Mouse (Mus musculus) kidney, embryonic 16.5 days (tissue): Measurements from ENCODE around the gene Hip1r. TPM values are rescaled to one million over a fixed set of nuclear protein-coding genes. Genes with fewer than 3 reads are reported as not detected.

Experiments
- ATAC-seq: fragments of 200-750 bp; cut with Nextera tagmentation; 2 replicates; pipeline ENCODE4 v1.8.0; 2017; ENCODE audit warnings: moderate TSS enrichment; ENCODE audit not compliant: low FRiP score, low TSS enrichment
- H3K27ac ChIP-seq: fragments of 300-500 bp; sonication (generic); 2 replicates; pipeline ENCODE4 v1.5.1; 2014; ENCODE audit warnings: low read length
- H3K27me3 ChIP-seq: fragments of 300-500 bp; sonication (generic); 2 replicates; pipeline ENCODE4 v1.6.1; 2014; ENCODE audit warnings: low read length, control low read depth, mixed read lengths; ENCODE audit not compliant: insufficient read depth
- H3K36me3 ChIP-seq: fragments of 300-500 bp; sonication (generic); 2 replicates; pipeline ENCODE4 v1.6.1; 2014; ENCODE audit warnings: low read length, control low read depth, mixed read lengths; ENCODE audit not compliant: insufficient read depth
- H3K4me1 ChIP-seq: fragments of 300-500 bp; sonication (generic); 2 replicates; pipeline ENCODE4 v1.6.1; 2014; ENCODE audit warnings: low read length, control low read depth, mixed read lengths; ENCODE audit not compliant: insufficient read depth
- H3K4me2 ChIP-seq: fragments of 300-500 bp; sonication (generic); replicated peaks from 2 replicates; pipeline ENCODE4 v1.6.1; 2014; ENCODE audit warnings: low read depth, low read length
- H3K4me3 ChIP-seq: fragments of 300-500 bp; sonication (generic); 2 replicates; pipeline ENCODE4 v1.5.1; 2014; ENCODE audit warnings: mild to moderate bottlenecking, low read length
- H3K9ac ChIP-seq: fragments of 300-500 bp; sonication (generic); replicated peaks from 2 replicates; pipeline ENCODE4 v1.6.1; 2014; ENCODE audit warnings: low read length
- H3K9me3 ChIP-seq: fragments of 300-500 bp; sonication (generic); 2 replicates; pipeline ENCODE4 v1.6.1; 2016; ENCODE audit warnings: low read length, control low read depth
- WGBS: fragments of 180-500 bp; shearing (Covaris S2); extraction: QIAGEN DNeasy Blood & Tissue Kit; methylation state at CpG from one replicate; pipeline ENCODE4 v1.1.7; 2014; 5-methylcytosine and 5-hydroxymethylcytosine counted together
- polyA plus RNA-seq: library from polyadenylated mRNA; unstranded; fragments of >200 nt; fragmentation: Nextera tagmentation; extraction: Ambion mirVana; gene quantifications from 2 replicates; pipeline ENCODE4 v1.2.1, GENCODE M21; 2015

Hip1r gene
- polyA plus RNA-seq, 1 experiment from 2014 or later: 23.1 TPM

DNA sequence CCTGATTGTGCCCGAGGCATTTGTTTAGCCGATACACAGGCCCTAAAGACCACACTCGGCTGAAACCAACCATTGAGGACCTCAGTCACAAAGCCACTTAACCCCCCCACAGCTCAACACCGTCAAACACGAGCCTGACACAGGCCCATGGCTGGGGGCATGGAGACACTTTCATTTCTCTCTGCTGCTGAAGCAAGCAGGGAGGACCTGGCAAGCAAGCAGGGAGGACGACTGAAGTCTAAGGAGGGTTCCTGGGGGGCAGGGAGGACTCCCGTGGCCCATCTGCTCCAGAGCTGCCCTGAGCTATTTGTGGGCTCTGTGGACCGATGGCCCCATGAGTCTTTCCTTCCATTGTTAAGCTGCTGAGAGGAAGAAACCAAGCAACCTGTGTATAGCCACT is 38.5 kb downstream of the Hip1r start:
- 0 out of 2 replicates have a peak overlapping the region, but pooled peaks have one; percentile 8 for H3K9ac ChIP-seq

DNA sequence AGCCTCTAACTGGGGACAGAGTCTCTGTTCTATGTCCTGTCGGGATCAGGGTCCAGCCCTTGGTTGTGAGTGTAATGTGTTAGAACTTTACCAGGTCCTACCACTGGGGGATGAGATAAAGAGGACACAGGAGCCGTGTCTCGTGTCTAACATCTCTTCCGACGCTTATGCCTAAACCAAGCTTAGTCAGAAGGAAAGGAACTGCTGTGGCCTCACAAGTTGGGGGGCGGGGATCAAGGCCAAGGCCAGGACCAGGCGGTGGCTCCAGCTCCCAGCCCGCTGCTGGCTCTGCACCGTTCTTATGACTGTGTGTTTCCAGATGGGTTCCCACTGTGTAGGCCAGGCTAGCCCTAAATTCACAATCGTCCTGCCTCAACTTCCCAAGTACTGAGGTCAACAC is 39.5 kb downstream of the Hip1r start:
- H3K9me3 ChIP-seq: no peaks in the 10 kb centered on the region
- peak overlapping the region; percentile 82; the same call in 1 of the 2 replicates for H3K27ac ChIP-seq
- WGBS: 79% methylated on average over 10 of the region's 10 CpGs
- H3K27me3 ChIP-seq: no peaks in the 10 kb centered on the region
- no peak overlapping the region for H3K4me2 ChIP-seq
- no peak for ATAC-seq
- peaks cover 80% of the 10 kb centered on the region for H3K4me1 ChIP-seq
- H3K36me3 ChIP-seq: peaks cover 17% of the 10 kb centered on the region
- H3K4me3 ChIP-seq: no peak overlapping the region
- no peak overlapping the region for H3K9ac ChIP-seq

More for the DNA sequence above, 38.5 kb downstream of the Hip1r start:
- 16% methylated on average over 8 of the region's 8 CpGs for WGBS
- Histone ChIP-seq H3K36me3 (peaks cover 22% of the 10 kb centered on the region), H3K9me3 (no peaks in the 10 kb centered on the region), H3K27me3 (no peaks in the 10 kb centered on the region), H3K4me2 (0 out of 2 replicates have a peak overlapping the region, but pooled peaks have one; percentile 34), H3K4me1 (peaks cover 70% of the 10 kb centered on the region), H3K4me3 (no peak overlapping the region), H3K27ac (peak overlapping the region; percentile 82)
- ATAC-seq: no peak

DNA sequence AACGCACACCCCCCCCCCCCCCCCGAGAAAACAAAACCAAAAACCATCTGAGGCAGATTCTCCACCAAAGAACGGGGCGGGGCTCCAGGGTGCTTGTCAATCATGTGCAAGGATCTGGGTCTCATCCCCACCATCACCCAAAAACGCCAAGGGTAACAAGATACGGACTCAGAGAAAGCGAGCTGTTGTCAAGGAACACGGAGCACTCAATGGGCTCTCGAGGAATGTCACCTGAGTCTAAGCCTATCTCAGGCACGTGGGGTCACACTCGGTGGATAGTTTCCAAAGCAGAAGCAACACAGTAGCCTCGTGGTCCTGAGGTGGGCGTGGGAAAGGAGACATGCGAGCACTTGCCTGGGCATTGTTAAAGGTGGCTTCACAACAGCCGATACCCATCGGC is 40.3 kb downstream of the Hip1r start:
- no peak overlapping the region for H3K9ac ChIP-seq
- ATAC-seq: no peak
- no peaks in the 10 kb centered on the region for H3K27me3 ChIP-seq
- H3K4me1 ChIP-seq: peaks cover 89% of the 10 kb centered on the region
- H3K9me3 ChIP-seq: no peaks in the 10 kb centered on the region
- peaks cover 10% of the 10 kb centered on the region for H3K36me3 ChIP-seq
- 73% methylated on average over 16 of the region's 16 CpGs for WGBS
- no peak overlapping the region for H3K4me3 ChIP-seq
- no peak overlapping the region for H3K27ac ChIP-seq
- H3K4me2 ChIP-seq: no peak overlapping the region

DNA sequence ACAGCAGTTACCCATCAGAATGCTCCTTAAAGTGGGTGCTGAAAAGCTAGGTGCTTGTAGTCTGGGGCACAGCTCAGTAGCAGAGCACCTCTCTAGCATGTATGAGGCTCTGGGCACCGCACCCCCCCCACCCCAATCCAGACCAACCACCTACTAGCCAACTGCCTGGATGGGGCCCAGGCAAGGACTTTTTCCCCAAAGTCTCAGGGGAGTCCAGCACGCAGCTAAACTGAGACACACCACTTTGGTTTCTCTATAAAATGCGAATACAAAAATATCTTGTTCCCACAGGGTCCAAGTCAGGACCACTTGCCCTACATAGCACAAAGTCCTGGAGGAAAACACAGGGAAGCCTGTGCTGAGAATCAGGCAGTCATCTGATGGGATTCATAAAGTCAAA is 40.8 kb downstream of the Hip1r start:
- peaks cover 7% of the 10 kb centered on the region for H3K36me3 ChIP-seq
- no peak overlapping the region for H3K4me2 ChIP-seq
- no peak overlapping the region for H3K9ac ChIP-seq
- 76% methylated on average over 3 of the region's 3 CpGs for WGBS
- ATAC-seq: no peak
- no peaks in the 10 kb centered on the region for H3K9me3 ChIP-seq
- H3K4me1 ChIP-seq: peaks cover 93% of the 10 kb centered on the region
- no peak overlapping the region for H3K4me3 ChIP-seq
- peak overlapping the region; percentile 75; the same call in 1 of the 2 replicates for H3K27ac ChIP-seq
- no peaks in the 10 kb centered on the region for H3K27me3 ChIP-seq

DNA sequence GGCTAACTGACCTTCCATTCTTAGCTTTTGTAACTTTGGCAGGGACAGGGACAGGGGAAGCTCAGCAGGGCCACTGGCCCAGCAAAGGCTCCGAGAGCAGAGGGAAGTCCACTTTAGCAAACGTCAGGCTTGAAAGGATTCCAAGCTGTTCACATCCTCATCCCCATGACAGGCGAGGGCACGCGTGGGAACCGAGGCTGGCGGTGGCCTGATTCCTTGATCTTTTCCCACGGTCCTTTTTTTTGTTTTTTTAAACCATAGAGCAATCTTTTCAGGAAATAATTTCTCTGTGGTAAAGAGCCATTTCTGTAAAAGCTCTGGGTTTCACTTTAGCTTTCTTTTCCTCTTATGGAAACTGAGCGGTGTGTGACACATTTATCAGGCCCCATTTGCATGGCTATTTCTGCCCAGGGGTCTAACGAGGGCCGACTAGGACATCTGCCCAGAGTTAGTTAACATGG is 41.4 kb downstream of the Hip1r start:
- H3K27ac ChIP-seq: peak overlapping the region; percentile 75
- peaks cover 3% of the 10 kb centered on the region; the same call in 1 of the 2 replicates for H3K36me3 ChIP-seq
- no peaks in the 10 kb centered on the region for H3K27me3 ChIP-seq
- no peaks in the 10 kb centered on the region for H3K9me3 ChIP-seq
- H3K9ac ChIP-seq: 0 out of 2 replicates have a peak overlapping the region, but pooled peaks have one; percentile 20
- H3K4me1 ChIP-seq: peaks cover 99% of the 10 kb centered on the region
- no peak overlapping the region for H3K4me3 ChIP-seq
- no peak for ATAC-seq
- WGBS: 12% methylated on average over 11 of the region's 11 CpGs
- H3K4me2 ChIP-seq: peak overlapping the region; percentile 32

DNA sequence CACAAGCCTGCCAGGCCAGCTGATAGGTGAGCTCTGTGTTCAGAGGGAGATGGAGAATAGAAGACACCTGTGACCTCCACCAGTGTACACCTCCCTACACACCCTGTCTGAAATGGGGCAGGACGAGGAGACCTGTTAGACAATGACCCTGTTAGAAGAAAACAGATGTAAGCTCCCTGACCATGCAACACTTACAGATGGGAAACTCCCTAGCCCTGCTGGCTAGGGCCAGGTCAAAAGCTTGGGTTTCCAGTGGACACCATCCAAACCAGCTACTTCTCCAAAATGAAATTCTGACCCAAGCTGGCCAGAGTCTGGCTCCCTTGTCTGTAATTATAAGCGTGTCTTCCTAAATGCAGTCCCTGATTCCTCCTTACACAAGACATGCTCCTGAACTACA is 42.3 kb downstream of the Hip1r start:
- Histone ChIP-seq H3K4me2 (no peak overlapping the region), H3K4me3 (no peak overlapping the region), H3K36me3 (no peaks in the 10 kb centered on the region), H3K4me1 (peaks cover 93% of the 10 kb centered on the region), H3K27me3 (no peaks in the 10 kb centered on the region), H3K9ac (no peak overlapping the region), H3K27ac (no peak overlapping the region), H3K9me3 (no peaks in the 10 kb centered on the region)
- ATAC-seq: no peak
- 77% methylated on average over 2 of the region's 2 CpGs for WGBS

DNA sequence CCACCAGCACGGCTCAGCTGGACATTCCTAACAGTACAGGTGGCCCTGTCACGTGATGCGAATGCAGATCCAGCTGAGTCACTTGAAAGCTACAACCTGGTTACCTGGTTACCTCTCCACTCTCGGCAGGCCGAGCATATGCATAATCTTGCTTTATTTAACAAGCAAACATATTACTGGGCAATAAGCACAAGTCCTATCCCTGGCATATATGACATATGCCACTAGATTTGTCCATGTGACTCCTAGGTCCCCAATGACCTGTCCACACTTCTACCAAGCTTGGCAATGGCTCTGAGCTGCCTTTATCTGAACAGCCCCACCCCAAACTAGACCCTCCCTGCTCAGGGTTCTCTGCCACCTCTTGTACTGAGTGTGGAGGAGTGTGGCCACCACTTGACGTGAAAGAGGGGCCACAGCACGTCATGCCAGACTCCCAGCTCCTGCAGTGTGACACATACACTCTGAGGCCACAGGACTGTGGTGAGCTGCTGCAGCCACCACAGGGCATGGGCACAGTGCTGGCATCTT is 42.9 kb downstream of the Hip1r start:
- WGBS: 82% methylated on average over 7 of the region's 7 CpGs
- Histone ChIP-seq H3K4me1 (peaks cover 87% of the 10 kb centered on the region), H3K9ac (no peak overlapping the region), H3K27me3 (no peaks in the 10 kb centered on the region), H3K27ac (no peak overlapping the region), H3K4me2 (no peak overlapping the region), H3K4me3 (no peak overlapping the region), H3K36me3 (no peaks in the 10 kb centered on the region; the same call in 1 of the 2 replicates), H3K9me3 (no peaks in the 10 kb centered on the region)
- ATAC-seq: no peak

DNA sequence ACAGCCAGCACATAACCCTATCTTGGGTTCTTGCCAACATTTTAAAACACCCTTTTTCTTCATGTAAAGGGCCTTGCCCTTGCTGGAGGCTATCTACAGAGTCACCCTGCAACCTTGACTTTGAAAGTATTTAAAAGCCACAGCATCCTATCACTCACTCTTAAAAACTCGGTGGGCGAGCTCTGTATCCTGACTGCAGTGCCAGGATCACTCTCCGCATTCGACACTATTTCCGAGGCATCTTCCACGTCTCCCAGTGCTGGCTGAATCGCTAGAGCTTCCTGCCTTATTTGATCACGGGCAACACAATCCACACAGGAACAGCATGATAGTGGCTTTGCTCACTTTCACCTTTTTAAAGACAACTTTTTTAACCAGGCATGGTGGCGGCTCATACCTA is 44.5 kb downstream of the Hip1r start:
- no peak for ATAC-seq
- H3K27ac ChIP-seq: no peak overlapping the region; the same call in 1 of the 2 replicates
- peaks cover 5% of the 10 kb centered on the region; the same call in 1 of the 2 replicates for H3K36me3 ChIP-seq
- 65% methylated on average over 9 of the region's 9 CpGs for WGBS
- peaks cover 71% of the 10 kb centered on the region for H3K4me1 ChIP-seq
- no peak overlapping the region for H3K4me3 ChIP-seq
- H3K9ac ChIP-seq: peak overlapping the region; percentile 38; the same call in 1 of the 2 replicates
- no peak overlapping the region for H3K4me2 ChIP-seq
- H3K9me3 ChIP-seq: no peaks in the 10 kb centered on the region
- no peaks in the 10 kb centered on the region for H3K27me3 ChIP-seq

DNA sequence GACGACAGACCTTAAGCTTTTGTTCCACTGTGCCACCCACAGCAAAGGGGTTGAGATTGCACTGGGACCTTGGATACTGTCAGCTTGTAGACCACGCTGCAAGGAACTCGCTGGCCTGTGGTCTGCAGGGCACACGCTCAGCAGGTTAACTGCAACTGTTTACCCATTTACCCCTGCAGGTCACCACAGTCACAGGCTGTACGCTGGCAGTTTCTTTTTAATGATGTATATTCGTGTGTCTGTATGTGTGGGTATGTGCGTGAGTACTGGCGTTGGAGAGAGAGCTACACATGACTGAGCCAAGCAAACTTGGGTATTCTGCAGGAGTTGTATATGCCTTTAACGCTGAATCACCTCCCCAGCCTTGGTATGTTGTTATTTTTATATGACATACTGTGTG is 45.2 kb downstream of the Hip1r start:
- no peak for ATAC-seq
- H3K27ac ChIP-seq: no peak overlapping the region; the same call in 1 of the 2 replicates
- H3K4me1 ChIP-seq: peaks cover 65% of the 10 kb centered on the region
- 79% methylated on average over 9 of the region's 9 CpGs for WGBS
- no peaks in the 10 kb centered on the region for H3K9me3 ChIP-seq
- H3K9ac ChIP-seq: no peak overlapping the region
- no peak overlapping the region for H3K4me3 ChIP-seq
- peaks cover 5% of the 10 kb centered on the region; the same call in 1 of the 2 replicates for H3K36me3 ChIP-seq
- no peak overlapping the region for H3K4me2 ChIP-seq
- H3K27me3 ChIP-seq: no peaks in the 10 kb centered on the region
